Mouse (Mus musculus) megakaryocyte, adult 5-6 weeks (primary cell): ENCODE measurements around the gene Cela1. TPM values are rescaled to one million over a fixed set of nuclear protein-coding genes. Genes with fewer than 3 reads are reported as not detected.

Experiments
- ATAC-seq: 2 replicates; pipeline ENCODE4 v1.8.0; 2016; ENCODE audit warnings: mild to moderate bottlenecking, inconsistent platforms; ENCODE audit not compliant: poor library complexity, severe bottlenecking
- total RNA-seq, 2 experiments: library from RNA; stranded (forward) in 1 of 2; stranded (reverse) in 1 of 2; fragments of 153-499, 151-499 nt in 1 of 2; fragments of 221-1000, 200-1000 nt in 1 of 2; gene quantifications; 2 replicates each; pipeline versions ENCODE4 v1.2.3 to v1.2.4; 2015 to 2017

The Cela1 gene
- total RNA-seq, 2 experiments from 2014 or later, result 1.8 to 6.2 TPM

GRCm38 (mm10) chr15:100706226-100706625, 18.5 kb upstream of the Cela1 start:
- ATAC-seq, result peak; percentile 96

DNA sequence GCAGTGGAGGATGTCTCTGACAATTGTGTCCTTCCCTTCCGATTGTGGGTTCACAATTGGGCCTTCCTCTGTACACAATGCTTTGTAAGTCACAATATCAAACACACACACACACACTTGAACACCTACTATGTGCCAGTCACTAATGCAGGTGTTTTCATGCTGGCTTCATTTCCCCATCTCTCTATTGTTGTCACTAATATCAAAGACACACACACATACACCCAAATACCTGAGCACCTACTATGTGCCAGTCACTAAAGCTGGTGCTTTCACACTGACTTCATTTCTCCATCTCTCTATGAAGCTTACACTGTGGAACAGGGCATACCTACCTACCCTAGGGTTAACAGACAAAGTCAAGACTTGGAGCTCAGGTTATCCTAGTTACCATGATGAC, 17.7 kb upstream of the Cela1 start:
- ATAC-seq, result no peak

- no peak for ATAC-seq
Measured at GRCm38 (mm10) chr15:100703913-100704312, 16.2 kb upstream of the Cela1 start.

DNA sequence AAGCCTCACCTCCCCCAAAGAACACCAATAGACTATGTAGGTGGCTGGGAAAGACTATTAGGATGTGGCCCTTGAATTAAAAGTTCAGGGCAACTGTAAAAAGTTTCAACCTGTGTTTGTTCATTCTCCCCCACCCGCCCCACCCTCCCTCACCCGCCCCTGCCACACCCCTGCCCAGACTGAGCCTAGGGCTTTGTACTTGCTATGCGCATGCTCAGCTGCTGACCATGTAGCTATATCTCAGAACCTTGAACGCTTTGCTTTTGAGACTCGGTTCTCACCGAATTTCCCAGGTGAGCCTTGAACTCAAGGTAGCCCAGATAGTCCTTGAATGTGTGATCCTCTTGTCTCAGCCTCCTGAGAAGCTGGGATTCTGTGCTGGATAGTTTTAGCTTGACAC, 14.1 kb upstream of the Cela1 start:
- ATAC-seq, result no peak

DNA sequence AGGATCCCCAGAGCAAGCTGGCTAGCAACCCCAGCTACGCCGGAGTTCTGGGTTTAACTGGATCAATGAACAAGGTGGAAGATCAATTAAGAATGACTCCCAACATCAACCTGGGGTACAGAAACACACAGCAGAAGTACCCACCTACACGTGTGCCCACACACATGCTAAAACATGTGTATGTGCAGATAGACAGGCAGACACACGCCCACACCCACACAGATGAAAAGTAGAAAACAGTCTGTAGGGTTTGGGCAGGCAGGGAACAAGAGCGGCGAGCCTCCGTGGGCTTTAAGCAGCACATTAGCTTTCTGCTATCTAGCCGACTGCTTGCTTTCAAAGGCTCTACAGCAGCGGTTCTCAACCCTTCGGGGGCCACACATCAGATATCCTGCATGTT, 13.4 kb upstream of the Cela1 start:
- ATAC-seq, result no peak

GRCm38 (mm10) chr15:100700424-100700823, 12.7 kb upstream of the Cela1 start:
- ATAC-seq, result no peak

DNA sequence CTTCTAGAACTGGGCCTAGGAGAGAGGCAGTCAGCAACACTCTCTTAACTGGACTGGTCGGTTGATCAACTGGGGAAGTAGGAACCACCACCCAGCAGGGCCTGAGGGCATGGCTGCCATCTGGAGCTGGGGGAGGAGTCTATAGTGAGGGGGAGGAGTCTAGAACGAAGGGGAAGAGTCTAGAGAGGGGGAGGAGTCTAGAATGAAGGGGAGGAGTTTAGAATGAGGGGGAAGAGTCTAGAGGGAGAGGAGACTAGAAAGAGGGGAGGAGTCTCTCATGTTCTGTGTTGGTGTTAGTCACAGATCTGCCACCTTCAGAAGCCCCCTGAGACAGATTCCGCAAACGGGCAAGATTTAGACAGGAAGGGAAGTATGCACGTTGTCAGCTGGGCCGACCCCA, 11.7 kb upstream of the Cela1 start:
- ATAC-seq, result peak; percentile 78

GRCm38 (mm10) chr15:100698078-100698477, 10.4 kb upstream of the Cela1 start:
- no peak for ATAC-seq

GRCm38 (mm10) chr15:100694406-100694805, 6.7 kb upstream of the Cela1 start:
- ATAC-seq, result no peak

GRCm38 (mm10) chr15:100691990-100692389, 4.3 kb upstream of the Cela1 start:
- no peak for ATAC-seq

- peak; percentile 83 for ATAC-seq
Measured at GRCm38 (mm10) chr15:100686989-100687388, 732 bp downstream of the Cela1 start.

- ATAC-seq, result no peak
Measured at GRCm38 (mm10) chr15:100686434-100686833, 1.3 kb downstream of the Cela1 start.

DNA sequence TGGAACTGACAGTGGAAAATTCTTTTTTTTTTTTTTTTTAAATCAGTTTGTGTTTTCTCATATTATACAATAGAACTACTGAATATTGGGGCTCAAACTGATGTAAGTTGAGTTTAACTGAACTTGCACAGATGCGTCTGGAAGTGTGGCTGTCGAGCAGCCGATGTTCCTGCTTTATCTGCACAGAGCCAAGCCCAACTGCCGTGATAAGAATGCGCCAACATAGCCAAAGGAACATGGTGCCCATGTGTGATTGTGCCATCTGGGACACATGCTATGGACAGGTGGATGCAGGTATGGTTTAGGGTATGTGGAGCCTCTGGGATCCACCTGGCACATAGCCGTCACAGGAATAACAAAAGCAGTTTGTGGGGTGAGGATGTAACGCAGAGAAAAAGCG, 1.9 kb downstream of the Cela1 start:
- ATAC-seq, result no peak

DNA sequence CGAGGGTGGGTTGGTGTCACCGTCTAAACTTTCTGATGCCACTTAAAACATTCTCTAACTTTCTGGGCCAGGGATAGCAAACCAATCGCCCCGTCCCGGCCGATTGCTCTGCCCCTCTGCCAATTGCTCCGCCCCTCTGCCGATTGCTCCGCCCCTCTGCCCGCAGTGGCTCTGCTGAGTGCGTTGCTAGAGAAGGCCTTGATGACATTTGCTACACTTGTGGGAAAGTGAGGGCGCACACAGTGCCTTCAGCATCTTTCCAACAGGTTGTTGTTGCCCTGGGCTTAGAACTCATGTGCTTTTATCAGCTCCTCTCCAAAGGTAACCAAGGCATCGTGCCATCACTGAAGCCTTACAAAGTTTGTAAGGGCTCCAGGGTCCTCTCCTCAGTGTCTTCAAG, 2.5 kb downstream of the Cela1 start:
- ATAC-seq, result no peak

DNA sequence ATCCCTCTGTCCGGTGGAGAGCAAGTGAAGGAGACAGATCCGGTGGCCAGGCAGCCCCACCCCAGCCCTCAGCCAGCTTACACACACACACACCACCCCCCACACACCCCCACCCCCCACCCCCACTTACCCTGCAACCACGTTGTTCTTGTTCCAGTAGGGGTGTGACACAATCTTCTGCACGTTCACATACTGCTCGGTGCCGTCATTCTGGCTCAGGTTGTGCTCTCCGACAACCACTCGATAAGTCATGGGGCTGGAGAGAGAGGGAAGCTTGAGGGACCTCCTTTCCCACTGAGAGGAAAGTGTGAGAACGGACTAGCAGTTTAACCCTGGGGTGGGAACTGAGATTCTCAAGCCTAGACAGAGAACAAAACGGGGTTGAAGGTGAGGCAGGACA, 3.3 kb downstream of the Cela1 start:
- ATAC-seq, result no peak

DNA sequence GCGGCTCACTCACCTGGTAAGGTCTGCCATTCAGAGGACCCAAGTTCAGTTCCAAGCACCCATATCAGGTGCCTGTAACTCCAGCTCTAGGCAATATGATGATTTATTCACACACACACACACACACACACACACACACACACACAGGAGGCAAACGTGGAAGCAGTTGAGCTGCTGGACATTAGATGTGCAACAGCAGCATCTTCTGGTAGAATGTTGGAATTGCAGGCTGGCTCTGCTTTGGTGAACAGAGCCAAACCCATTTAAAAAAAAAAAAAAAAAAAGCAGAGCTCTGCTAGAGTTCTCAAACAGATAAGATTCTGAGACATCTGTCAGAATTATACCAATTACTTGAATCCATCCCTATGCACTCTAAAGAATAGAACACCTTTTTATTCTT, 4.7 kb downstream of the Cela1 start:
- ATAC-seq, result peak; percentile 83

- ATAC-seq, result no peak
Measured at GRCm38 (mm10) chr15:100681770-100682169, 6.0 kb downstream of the Cela1 start.

DNA sequence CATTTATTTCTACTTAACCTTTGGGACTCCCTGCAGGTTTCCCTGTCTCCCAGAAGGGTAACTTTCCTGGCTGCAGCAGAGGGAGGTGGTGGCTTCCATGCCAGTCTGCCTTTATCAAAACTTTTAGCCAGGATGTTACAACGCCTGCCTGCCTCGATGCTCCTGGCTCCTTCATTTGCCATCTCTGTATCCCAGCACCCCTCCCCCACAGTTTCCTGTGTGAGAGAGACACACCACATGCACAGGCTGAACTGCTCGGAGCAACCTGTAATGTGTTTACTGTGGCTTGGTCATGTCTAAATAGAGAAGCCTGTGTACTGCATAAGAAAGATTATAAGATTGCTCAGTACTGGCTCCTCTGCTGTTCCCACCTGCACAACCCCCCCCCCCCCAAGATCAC, 7.3 kb downstream of the Cela1 start:
- ATAC-seq, result no peak

DNA sequence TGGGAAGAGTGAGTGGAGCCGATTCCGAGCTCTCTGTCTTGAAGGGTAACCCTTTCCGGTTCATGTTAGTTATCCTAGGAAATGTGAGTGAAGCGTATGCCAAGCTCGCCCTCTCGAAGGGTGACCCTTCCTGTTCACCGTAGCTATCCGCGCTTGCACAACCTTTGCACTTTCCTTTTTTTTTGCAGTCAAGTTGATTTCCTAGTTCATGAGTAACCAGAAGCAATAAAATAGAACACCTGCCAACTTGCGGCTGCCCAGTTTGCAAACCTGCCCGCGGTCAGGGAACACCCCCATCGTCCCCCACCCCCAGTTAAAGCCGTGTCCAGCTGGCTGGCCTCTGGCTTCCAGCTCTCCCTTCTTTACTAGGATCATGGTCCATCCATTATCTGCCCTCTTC, 8.7 kb downstream of the Cela1 start:
- no peak; the same call in 1 of the 2 replicates for ATAC-seq

GRCm38 (mm10) chr15:100678581-100678980, 9.1 kb downstream of the Cela1 start:
- peak; percentile 37 for ATAC-seq

GRCm38 (mm10) chr15:100677675-100678074, 10.0 kb downstream of the Cela1 start:
- ATAC-seq, result peak; percentile 34

- ATAC-seq, result no peak
Measured at GRCm38 (mm10) chr15:100676521-100676920, 11.2 kb downstream of the Cela1 start.

GRCm38 (mm10) chr15:100675486-100675885, 12.2 kb downstream of the Cela1 start:
- ATAC-seq, result no peak

DNA sequence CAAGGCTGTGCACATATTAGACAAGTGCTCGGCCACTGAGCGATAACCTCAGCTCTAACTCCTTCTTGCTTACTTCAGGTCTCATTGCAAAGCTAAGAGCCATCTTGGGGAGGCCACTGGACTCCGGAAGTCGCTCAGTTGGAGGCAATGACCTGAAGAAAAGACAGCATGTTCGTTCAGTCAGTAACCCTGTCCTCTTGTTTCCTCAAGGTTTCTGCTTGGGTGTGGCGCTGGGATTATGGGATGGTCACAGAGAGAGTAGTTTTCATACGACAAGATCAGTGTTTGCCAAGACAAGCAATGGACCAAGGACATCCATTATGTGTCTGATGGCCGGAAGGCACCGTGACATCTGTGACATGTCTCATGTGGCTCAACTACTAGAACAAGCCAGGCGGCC, 13.2 kb downstream of the Cela1 start:
- no peak for ATAC-seq
